ENCODE assay signal across 8 mouse cellular contexts in genomic region chr12:11265382-11266281, GRCm38 (mm10). TPM values are rescaled to one million over a fixed set of nuclear protein-coding genes. Genes with fewer than 3 reads are reported as not detected.
A peak's percentile ranks its signal among the peaks of the same experiment; 100 is the strongest.
DNase-seq lines count a peak whose midpoint lies in the region; ATAC-seq lines count a peak whose summit lies in the region.

Gen1 (minus strand) TSS chr12:11265801.
Smc6 (plus strand) TSS chr12:11265886.

- peak within 1 kb of the TSS; percentile 90 for H3K4me3 ChIP-seq in brown adipose tissue, adult 24 weeks (ENCODE audit: insufficient read depth, low read depth, low read length)
- H3K4me3 ChIP-seq in heart, embryonic 13.5 days, result peak within 1 kb of the TSS; percentile 95
- peak within 1 kb of the TSS; percentile 89 for H3K4me3 ChIP-seq in liver, embryonic 12.5 days
- H3K4me3 ChIP-seq in stomach, embryonic 15.5 days (replicated peaks), result peak within 1 kb of the TSS; percentile 94

- WGBS in heart, embryonic 13.5 days, result under 1% methylated on average over 83 of the region's 83 CpGs
- WGBS in liver, embryonic 12.5 days (ENCODE audit: insufficient replicate concordance), result under 1% methylated on average over 60 of the region's 83 CpGs
- under 1% methylated on average over 68 of the region's 83 CpGs for WGBS in stomach, embryonic 15.5 days

- H3K36me3 ChIP-seq in heart, embryonic 13.5 days, result 0 out of 2 replicates have a peak, but pooled peaks cover 3% of the 10 kb centered on the region
- H3K36me3 ChIP-seq in liver, embryonic 12.5 days, result peaks cover 7% of the 10 kb centered on the region
- no peaks in the 10 kb centered on the region for H3K36me3 ChIP-seq in stomach, embryonic 15.5 days

- peak; percentile 99 for ATAC-seq in heart, embryonic 13.5 days (ENCODE audit: extremely low read depth, insufficient number of reproducible peaks, low FRiP score, low TSS enrichment)
- peak; percentile 97 for ATAC-seq in liver, embryonic 12.5 days
- ATAC-seq in stomach, embryonic 15.5 days (ENCODE audit: insufficient read depth, low FRiP score, low read depth), result peak; percentile 98

- H3K9me3 ChIP-seq in heart, embryonic 13.5 days, result no peaks in the 10 kb centered on the region
- H3K9me3 ChIP-seq in liver, embryonic 12.5 days (replicated peaks), result no peaks in the 10 kb centered on the region
- no peaks in the 10 kb centered on the region for H3K9me3 ChIP-seq in stomach, embryonic 15.5 days

- H3K27me3 ChIP-seq in heart, embryonic 13.5 days (replicated peaks), result no peaks in the 10 kb centered on the region
- H3K27me3 ChIP-seq in liver, embryonic 12.5 days (replicated peaks), result no peaks in the 10 kb centered on the region
- no peaks in the 10 kb centered on the region for H3K27me3 ChIP-seq in stomach, embryonic 15.5 days (replicated peaks)

- H3K4me1 ChIP-seq in brown adipose tissue, adult 24 weeks (ENCODE audit: control insufficient read depth, insufficient read depth, insufficient read length, low read length), result peaks cover 5% of the 10 kb centered on the region
- H3K4me1 ChIP-seq in heart, embryonic 13.5 days, result peaks cover 44% of the 10 kb centered on the region
- H3K4me1 ChIP-seq in liver, embryonic 12.5 days, result peaks cover 38% of the 10 kb centered on the region
- 0 out of 2 replicates have a peak, but pooled peaks cover 5% of the 10 kb centered on the region for H3K4me1 ChIP-seq in stomach, embryonic 15.5 days

- peak within 1 kb of the TSS; percentile 71 for H3K27ac ChIP-seq in brown adipose tissue, adult 24 weeks (replicated peaks; ENCODE audit: low read depth, low read length)
- peak within 1 kb of the TSS; percentile 97 for H3K27ac ChIP-seq in heart, embryonic 13.5 days (replicated peaks)
- H3K27ac ChIP-seq in liver, embryonic 12.5 days, result peak within 1 kb of the TSS; percentile 95
- H3K27ac ChIP-seq in stomach, embryonic 15.5 days, result peak within 1 kb of the TSS; percentile 92

- H3K4me2 ChIP-seq in heart, embryonic 13.5 days, result peak within 1 kb of the TSS; percentile 96
- H3K4me2 ChIP-seq in liver, embryonic 12.5 days, result peak within 1 kb of the TSS; percentile 90
- peak within 1 kb of the TSS; percentile 95 for H3K4me2 ChIP-seq in stomach, embryonic 15.5 days

- DNase-seq in CD4-positive, CD25-positive, alpha-beta regulatory T cell, adult 2 months (ENCODE audit: low read depth, low spot score), result peak; percentile 95
- DNase-seq in fat pad, adult 2 months (ENCODE audit: extremely low read depth, low read depth, low spot score), result peak; percentile 39
- peak; percentile 98 for DNase-seq in kidney, postnatal 10 days
- peak; percentile 96 for DNase-seq in natural killer cell, adult 2 months (ENCODE audit: low spot score in 2 of 2)

- H3K9ac ChIP-seq in heart, embryonic 13.5 days, result peak within 1 kb of the TSS; percentile 99
- H3K9ac ChIP-seq in liver, embryonic 12.5 days, result peak within 1 kb of the TSS; percentile 96
- H3K9ac ChIP-seq in stomach, embryonic 15.5 days, result peak within 1 kb of the TSS; percentile 87

RNA-seq across cellular contexts. Expression of gene Gen1, which starts in this region (rescaled TPM):
- polyA plus RNA-seq in brown adipose tissue, adult 24 weeks (2012; ENCODE audit: insufficient read depth, insufficient read length, missing spikeins), result 0.95 and 1.1 TPM in 2 replicates
- polyA plus RNA-seq in heart, embryonic 13.5 days (2015; fragmentation: Nextera tagmentation; extraction: Ambion mirVana), result 6.8 and 7.2 TPM in 2 replicates
- 13.0 and 16.2 TPM in 2 replicates for polyA plus RNA-seq in liver, embryonic 12.5 days (2016; fragmentation: Nextera tagmentation; extraction: Ambion mirVana)
- 7.8 and 8.4 TPM in 2 replicates for polyA plus RNA-seq in stomach, embryonic 15.5 days (2015; fragmentation: Nextera tagmentation; extraction: Ambion mirVana)

RNA-seq across cellular contexts. Expression of gene Smc6, which starts in this region (rescaled TPM):
- polyA plus RNA-seq in brown adipose tissue, adult 24 weeks (2012; ENCODE audit: insufficient read depth, insufficient read length, missing spikeins), result 33.0 and 58.1 TPM in 2 replicates
- polyA plus RNA-seq in heart, embryonic 13.5 days (2015; fragmentation: Nextera tagmentation; extraction: Ambion mirVana), result 112 and 128 TPM in 2 replicates
- 79.9 and 90.2 TPM in 2 replicates for polyA plus RNA-seq in liver, embryonic 12.5 days (2016; fragmentation: Nextera tagmentation; extraction: Ambion mirVana)
- polyA plus RNA-seq in stomach, embryonic 15.5 days (2015; fragmentation: Nextera tagmentation; extraction: Ambion mirVana), result 141 and 148 TPM in 2 replicates

Comparison
In these comparisons a context has a peak if more than half of its experiments do, and no peak if none do; other contexts are left out.
1. Peak in every context shown above with its lines: DNase-seq, ATAC-seq, H3K4me3 ChIP-seq and H3K27ac ChIP-seq.
2. DNase-seq: peak in every context shown above with its lines; median percentile 98 in kidney, postnatal 10 days; 96 in natural killer cell, adult 2 months; 95 in CD4-positive, CD25-positive, alpha-beta regulatory T cell, adult 2 months; 39 in fat pad, adult 2 months.